Mouse (Mus musculus): ENCODE results near the gene Dnajb14.

- TF ChIP-seq CTCF (IDR thresholded peaks at IDR 0.05; ENCODE audit: extremely low read depth, insufficient read depth, low read length) (no peak), POLR2A (IDR thresholded peaks at IDR 0.05; ENCODE audit: extremely low read depth, insufficient read depth, low read length) (no peak)
Observed at GRCm38 (mm10) chr3:137851196-137851595, 16.3 kb upstream of the Dnajb14 start.

Data from cortical plate, adult 2 months (tissue).